Mouse (Mus musculus): ENCODE data around the gene Tsr1. TPM values are rescaled to one million over a fixed set of nuclear protein-coding genes. Genes with fewer than 3 reads are reported as not detected.

Gene Tsr1
- 10 to 100 TPM; 35.8 to 37.0 TPM for total RNA-seq (2021)
- long read RNA-seq, experiment 1, transcript Tsr1-201 (15 exons, 3,389 nt): major isoform, 13 of 20 reads
- long read RNA-seq, experiment 1, partial matches to known transcripts: 6 of 20 reads
- long read RNA-seq, experiment 1, other reads (novel, unspliced or antisense): 1 of 20 reads
- long read RNA-seq, experiment 2, transcript Tsr1-201 (15 exons, 3,389 nt): major isoform, 21 of 25 reads
- long read RNA-seq, experiment 2, partial matches to known transcripts: 4 of 25 reads
- long read RNA-seq, experiment 2, other reads (novel, unspliced or antisense): 0 of 25 reads

DNA sequence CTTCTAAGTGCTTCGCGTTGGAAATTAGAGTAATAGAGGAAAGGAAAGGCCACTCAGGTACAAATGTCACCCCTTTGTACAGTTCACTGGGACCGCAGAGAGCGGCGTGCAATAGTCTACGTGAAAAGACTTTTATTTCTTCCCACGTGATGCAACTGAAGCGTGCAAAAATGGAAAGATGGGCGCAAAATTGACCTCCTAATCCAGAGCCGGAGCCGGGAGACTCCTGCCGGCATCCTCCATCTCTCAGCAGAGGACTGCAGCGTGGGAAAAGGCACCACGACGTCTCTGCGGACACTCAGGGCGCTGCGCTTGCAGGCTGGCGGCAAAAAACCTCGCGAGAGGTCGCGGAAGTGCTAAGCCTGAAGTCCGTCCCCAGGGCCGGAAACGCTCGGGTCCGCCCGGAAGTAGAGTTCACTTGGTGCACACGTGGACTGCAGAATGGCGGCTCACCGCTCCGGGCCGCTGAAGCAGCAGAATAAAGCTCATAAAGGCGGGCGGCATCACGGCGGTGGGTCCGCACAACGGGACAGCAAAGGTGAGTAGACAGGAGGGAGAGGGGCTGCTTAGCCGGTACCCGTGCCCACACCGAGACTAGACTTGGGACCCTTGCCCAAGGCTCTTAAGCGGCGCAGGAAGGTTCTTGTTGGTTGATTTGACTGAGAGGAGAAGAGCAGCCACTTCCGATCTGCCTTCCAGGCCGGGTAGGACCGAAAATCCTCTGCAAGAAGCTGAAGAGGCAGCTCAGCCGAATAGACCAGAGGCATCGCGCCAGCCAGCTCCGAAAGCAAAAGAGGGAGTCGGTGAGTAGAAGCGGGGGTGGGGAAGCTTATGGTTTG is at the start of gene Tsr1:
Tsr1 (plus strand) TSS at position 394 of the 839 bp plus-strand sequence.
- DNase-seq (ENCODE audit: low spot score in 2 of 2): peak; percentile 86 to 88

DNA sequence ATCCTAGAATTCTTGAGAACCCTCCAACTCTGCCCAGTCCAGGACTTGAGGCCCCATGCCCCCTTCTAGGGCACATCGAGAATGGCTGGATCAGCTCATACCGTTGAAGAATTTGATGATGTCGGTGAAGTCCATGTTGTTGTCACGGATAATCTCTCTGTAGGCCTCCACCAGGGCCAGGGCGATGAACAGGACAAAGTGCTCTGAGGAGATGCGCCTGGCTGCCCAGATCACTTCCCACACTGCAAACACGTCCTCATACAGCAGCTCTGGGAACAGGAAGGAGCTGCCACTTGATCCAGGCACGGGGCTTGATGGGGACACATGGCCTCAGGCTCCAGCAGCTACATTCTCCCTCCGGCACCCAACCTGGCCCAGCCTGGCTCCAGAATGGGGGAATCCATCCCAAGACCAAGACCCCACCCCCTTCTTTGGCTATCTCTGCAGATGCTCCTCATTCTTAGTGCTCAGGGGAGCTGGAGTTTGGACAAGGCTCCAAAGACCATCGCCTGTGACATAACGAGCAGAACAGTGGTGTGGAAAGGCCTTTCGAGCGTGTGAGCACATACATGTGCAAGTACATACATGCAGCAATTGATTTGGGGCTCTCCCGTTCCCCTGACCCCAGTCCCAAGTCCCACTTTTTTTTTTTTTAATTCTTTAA is 46.7 kb upstream of the Tsr1 start:
- DNase-seq (ENCODE audit: low spot score in 2 of 2): no peak

DNA sequence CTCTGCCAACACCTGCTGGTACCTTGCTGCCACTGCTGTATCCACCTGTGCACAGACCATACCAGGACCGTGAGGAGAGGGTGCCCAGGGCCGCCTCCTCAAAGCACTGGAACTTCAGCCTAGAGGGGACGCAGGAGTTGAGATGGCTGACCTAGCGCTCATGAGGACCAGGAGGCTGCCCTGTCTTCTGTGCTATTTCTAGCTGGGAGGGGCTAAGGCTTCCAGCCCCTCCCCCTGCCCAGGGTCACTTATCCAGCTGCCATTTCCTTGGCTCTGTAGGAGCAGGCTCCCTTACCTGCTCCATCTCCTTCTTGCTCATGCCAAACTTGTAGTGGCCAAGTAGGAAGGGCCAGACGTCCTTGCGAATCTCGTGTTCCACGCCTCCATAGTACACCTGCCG is 40.1 kb upstream of the Tsr1 start:
- DNase-seq (ENCODE audit: low spot score in 2 of 2): no peak

DNA sequence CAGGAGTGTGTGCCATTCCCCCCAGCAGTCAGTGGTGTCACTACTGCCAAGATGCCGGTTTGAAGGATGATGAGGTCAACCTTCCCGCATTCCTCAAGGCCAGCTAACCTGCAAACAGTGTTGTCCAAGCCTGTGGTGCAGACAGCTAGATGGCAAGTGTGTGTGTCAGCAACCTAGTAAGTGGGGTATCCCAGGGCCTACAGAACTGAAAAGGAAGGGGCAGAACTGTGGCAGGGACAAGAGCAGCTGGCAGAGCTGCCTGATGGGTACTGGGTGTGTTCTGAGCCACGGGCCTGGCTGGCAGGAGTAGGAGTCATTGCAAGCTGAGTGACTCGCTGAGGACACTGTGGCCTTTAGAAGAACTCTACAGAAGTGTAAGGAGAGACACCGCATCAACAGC is 35.7 kb upstream of the Tsr1 start:
- no peak for DNase-seq (ENCODE audit: low spot score in 2 of 2)

DNA sequence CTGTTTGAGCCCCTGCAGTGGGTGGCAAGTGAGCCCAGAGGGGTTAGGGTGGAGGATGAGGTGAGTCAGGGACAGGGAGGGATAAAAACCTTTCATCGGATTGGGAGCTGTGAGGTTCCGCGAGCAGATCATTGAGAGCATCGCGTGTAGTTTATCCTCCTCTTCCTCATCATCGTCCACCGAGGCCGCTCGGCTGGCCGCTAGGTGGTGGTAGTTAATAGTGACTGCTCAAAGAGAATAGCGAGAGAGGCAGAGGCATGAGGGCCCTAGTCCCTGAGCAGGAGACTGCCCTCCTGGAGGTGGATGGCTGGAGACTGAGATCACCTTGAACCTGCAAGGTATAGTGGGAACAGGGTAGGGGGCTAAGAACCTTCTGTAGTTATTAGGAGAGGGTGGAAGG is 34.4 kb upstream of the Tsr1 start:
- DNase-seq (ENCODE audit: low spot score in 2 of 2): no peak

DNA sequence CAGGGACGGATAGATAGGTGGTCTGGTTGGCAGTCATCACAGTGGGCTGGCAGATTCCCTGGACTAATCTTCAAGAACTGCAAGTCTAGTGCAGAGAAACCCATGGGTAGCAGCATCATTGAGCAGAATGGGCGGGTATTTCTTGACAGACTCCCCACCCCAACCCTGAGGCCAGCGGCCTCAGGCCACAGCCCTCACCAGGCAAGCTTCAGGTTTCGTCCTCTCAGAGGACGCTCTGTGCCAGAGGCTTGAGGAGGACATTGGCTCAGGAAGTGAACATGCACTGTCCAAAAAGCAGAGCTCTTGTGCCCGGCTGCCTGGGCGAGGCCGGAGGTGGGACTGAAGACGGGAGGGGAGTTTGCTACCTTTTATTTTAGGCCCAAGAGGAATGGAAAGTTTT is 33.5 kb upstream of the Tsr1 start:
- no peak for DNase-seq (ENCODE audit: low spot score in 2 of 2)

DNA sequence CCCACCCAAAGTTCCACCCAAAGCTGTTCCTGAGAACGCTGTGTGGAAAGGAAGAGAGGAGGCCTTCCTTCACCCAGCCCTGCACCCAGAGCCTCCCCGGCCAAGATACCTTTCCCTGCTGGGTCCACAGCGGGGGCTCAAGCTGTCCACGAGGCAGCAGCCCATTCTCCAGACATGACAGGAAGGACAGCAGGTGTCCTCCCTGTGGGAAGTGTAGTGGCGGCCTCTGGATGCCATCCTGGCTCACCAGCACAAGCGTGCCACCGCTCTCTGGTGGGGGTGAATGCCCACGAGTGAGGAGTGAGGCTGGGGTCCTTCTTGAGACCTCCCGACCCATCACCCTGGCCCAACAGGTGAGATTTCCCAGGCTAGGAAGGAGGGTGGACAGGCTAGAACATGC is 32.6 kb upstream of the Tsr1 start:
- no peak for DNase-seq (ENCODE audit: low spot score in 2 of 2)

DNA sequence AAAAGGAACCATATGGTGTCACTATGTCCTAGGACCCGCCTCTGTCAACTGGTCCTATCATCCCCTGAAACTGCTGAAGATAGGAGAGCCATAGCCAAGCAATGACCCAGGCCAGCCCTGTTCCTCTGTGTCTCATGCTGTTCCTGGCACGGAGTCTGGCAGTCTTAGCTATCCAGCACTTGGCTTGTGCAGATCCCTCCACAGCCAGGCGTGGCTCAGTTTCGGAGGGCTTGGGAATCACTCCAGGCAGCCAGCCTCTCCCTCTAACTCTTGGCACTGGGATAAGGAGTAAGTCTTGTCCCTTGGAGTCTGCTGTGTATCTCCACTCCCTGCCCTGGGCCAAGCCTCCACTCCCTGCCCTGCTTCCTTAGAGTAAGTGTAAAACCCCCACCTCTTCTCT is 31.2 kb upstream of the Tsr1 start:
- peak; percentile 47 to 78 for DNase-seq (ENCODE audit: low spot score in 2 of 2)

DNA sequence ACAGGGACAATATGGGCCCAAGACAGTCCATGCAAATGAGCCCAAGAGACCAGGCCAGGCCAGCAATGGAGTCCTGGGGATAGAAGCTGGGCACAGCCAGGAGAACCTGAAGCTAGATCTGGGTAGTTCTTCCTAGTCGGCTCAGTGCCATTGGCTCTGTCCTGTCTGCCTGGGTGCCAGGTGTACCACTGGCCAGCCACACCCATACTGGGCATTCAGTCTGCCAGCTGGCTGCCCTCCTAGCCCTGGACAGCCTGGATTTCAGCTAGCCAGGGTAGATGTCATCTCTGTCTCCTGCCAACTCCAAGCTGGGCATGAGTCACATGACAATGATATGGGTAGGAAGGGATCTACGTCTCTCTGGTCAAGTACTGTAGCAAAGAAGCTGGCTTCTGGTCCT is 30.7 kb upstream of the Tsr1 start:
- DNase-seq (ENCODE audit: low spot score in 2 of 2): peak in 1 of 2 experiments; percentile 33

DNA sequence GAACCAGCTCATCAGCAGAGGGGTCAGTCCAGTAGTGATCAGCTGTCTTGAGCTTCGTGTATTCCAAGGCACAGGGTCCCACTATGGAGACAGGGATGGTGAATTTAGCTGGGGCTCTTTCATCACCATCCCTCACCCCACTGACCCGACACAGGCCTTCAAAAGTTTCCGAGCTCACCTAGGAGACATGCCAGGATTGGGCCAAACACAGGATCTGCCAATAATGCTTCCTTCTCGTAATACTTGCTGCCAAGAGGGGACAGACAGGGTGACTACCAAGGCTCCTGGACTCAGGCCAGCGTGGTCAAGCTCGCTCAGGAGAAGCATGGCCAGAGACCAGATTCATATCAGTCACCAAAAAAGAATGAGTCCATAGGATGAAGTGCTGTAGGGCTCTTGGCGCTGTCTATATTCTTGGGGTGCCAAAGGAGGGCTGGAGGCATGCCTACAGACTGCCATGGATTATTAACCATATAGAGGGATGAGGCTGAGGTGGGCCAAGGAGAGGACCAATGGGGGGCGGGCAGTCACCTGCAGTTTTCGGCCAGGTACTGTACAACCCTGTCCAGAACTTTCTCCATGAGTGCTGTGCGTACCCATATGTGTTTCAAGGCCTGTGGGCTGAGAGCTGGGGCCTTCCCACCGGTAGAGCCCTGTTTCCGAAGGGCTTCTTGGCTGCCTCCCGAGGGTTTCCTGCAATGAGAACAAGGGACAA is 29.7 kb upstream of the Tsr1 start:
- DNase-seq (ENCODE audit: low spot score in 2 of 2): no peak

DNA sequence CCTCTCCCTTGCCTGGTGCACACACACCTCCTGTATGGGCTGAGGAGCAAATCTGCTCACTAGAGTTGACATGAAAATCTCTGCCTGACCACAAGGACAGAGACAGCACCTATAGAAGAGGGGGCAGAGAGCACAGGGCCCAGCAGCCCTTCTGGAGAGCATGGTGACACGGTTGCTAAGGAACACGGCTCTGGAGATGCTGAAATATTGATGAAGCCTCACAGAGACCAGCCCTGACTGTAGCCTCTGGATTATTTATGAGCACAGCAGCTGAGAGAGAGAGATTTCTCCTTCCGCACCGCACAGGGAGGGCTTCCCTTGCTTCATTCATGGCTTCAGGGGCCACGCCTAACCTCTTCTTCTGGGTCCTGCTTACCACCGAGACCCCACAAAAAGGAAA is 28.3 kb upstream of the Tsr1 start:
- DNase-seq (ENCODE audit: low spot score in 2 of 2): no peak

DNA sequence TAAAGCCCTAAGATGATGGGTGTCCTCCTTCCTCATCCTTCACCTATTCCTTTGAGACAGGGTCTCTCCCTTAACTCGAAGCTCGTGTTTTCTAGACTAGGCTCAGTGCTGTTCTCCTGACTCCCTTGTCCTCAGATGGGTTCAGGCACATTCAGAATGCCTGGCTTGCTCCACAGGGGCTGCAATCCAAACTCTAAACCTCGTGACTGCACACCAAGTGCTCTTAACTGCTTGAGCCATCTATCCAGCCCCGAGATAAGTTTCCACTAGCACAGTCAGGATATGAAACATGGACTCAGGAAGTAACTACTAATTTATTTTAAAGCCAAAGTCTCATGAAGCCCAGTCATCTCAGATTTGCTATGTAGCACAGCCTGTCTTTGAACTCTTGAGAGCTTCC is 27.3 kb upstream of the Tsr1 start:
- no peak for DNase-seq (ENCODE audit: low spot score in 2 of 2)

DNA sequence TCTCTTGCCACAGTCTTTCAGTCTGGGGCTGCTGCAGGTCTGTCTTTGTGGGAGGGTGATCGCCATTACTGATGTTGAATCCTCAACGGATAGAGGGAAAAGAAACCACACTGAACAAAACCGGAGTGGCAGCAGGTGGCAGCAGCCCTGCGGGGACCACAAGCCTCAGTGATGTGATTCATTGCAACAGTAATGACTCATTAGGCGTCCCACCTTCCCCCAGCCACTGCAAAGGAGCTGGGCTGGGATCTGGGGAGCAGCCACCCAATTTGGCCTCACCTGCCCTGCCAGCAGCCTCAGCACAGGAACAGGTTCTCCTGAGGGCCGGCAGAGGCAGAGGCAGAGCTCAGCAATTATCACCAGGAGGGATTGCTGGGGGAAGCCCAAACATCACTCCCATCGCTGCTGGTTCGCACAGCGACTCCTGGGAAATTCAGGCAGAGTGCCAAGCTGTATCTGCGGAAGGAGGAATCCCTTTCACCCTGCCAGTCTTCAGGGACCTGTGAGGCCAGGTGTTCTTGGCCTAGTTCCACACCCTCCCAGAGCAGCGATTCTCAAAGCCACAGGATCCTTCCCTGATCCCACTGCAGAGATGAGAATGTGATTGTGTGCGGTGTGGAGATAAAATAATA is 26.8 kb upstream of the Tsr1 start:
- peak; percentile 60 to 61 for DNase-seq (ENCODE audit: low spot score in 2 of 2)

DNA sequence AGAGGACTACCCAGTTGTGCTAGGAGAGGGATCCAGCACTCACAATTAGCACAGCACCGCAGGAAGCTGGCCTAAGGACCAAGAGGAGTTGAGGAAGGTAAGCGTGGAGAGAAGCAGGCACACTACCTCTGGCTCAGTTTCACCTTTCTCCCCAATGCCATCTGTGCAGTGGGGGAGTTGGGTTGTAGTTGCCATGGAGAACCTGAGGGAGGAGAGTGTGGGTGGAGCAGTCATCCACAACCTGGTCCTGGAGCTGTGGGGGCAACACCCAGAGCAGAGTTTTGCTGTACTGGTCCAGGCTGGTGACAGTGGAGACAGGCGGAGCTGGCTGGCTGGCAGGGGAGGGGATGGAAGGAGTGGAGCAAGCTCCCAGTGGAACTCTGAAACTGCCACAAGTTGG is 23.2 kb upstream of the Tsr1 start:
- DNase-seq (ENCODE audit: low spot score in 2 of 2): peak in 1 of 2 experiments; percentile 46

DNA sequence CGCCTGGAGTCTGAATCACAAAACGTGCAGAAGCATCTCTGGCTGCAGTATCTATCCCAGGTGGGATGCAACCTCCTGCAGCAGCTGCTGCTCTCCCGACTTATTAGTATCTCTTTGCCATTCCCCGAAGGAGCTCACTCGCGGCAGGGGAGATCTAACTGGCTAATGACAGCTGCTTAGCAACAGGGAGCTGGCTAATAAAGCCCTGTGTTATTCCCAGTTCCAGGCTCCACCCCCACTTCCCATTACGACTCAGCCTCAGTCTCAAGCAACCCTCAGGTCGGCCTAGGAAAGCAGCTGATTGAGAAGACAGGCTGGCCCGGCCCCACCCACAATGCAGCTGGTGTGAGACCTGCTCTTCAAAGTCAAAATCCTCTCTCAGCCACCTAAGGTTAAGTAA is 21.1 kb upstream of the Tsr1 start:
- peak; percentile 69 to 79 for DNase-seq (ENCODE audit: low spot score in 2 of 2)

DNA sequence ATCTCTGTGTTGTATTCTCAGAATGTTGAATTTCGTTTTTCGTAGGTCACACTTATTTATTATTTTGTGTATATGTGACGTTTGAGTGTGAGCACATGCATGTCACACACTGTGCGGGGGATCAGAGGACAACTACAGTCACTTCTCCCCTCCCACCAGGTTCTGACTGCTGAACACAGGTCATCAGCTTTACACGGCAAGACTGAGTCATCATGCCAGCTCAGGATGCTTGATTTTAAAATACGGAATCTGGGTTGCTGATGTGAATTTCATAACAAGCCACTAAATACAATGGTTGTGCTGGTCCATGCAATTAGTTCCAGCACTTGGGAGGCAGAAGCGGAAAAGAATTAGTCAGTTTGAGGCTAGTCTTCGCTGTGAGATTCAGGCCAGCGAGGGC is 16.9 kb upstream of the Tsr1 start:
- no peak for DNase-seq (ENCODE audit: low spot score in 2 of 2)

DNA sequence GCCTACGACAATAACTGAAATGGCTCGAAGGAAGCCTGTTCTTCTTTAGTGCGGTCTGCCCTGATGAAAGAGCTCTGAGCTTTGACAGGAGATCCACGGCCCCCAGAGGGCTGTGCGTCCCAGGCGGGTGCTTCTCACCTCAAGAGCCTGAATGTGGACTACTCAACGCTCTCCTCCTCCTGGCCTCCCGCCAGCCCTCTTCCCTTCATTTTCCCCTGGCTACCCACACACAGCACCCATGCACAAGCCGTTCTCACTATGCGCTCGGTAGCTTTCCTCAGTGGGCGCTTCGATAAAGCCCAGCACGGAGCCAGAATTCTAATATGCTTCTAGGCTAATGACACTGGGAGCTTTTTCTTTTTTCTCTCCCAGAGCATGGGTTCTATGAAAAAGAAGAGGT is 15.9 kb upstream of the Tsr1 start:
- peak; percentile 29 to 49 for DNase-seq (ENCODE audit: low spot score in 2 of 2)

DNA sequence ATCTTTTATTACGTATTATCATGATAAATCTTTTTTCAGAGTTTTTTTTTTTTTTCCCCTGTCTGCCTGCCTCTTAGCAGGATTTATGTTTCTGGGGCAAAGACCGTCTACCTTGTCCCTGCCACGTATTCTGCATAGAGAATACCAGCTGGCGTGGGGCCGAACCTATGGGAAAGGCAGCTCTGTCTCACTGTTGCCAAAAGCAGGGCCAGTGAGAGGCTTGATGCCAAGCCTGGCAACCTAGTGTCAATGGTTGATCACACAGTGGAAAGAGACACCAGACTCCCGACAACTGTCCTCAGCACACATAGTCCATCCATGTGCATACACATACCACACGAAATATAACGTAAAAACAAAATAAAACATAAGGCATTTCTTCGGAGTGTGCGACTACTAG is 14.8 kb upstream of the Tsr1 start:
- no peak for DNase-seq (ENCODE audit: low spot score in 2 of 2)

DNA sequence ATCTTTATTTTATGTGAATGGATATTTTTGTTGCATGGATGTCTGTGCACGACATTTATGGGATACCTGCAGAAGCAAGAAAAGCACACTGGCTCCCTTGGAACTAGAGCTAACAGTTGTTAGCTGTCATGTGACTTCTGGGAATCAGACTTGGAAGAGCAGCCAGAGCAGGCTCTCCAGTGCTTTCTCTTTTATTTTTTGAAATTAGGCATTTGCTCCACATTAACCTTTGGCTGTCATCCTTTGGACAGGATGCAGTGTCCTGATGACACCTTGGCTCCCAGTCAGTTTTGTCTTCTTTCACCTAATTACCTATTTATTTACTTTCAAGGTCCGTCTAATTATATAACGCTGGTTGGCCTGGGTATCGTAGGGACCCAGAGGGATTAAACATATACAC is 3.3 kb upstream of the Tsr1 start:
- no peak for DNase-seq (ENCODE audit: low spot score in 2 of 2)

DNA sequence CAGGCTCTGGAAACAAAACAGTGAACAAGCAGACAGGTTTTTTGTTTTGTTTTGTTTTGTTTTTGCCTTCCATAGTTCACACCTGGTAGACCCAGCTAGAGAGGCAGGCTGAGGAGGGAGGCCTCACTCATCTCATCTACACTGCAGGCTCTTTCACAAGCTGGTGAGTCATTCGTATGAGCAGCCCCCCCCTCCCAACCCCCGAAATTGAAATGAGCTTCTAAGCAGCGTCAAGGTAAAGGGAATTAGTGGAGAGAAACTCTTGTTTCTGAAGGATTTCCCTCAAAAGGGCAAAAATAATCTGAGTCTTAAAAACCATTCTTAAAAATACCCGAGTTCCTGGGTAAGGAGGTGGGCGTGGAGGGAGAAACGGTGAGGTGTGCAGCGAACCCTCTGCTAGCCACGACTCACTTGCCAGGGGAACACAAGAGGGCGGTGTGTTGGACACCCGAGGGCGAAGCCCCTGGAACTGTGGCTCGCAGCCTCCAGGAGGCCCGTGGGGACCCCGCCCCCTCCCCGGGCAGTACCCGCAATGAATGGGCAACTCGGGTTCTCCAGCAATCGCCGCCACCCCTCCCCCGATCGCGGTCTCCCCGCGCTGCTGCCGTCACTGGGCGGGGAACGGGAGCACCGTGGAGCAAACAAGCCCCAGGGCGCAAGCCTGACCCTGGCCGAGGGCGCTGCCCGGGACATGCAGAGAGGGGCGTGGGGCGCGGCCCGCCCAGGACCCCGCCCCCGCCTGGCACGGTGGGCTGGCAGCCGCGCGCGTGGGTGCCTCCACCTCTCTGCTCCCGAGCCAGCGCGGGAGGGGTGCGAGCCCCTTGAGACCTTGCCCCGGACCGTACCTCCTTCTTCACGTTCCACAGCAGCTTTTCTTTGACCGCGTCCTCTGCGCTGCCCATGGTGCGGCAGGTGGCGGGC is 1.6 kb upstream of the Tsr1 start:
- peak; percentile 60 to 64 for DNase-seq (ENCODE audit: low spot score in 2 of 2)
